Mouse (Mus musculus) embryo, embryonic 10.5 days (tissue): Measurements from ENCODE around the gene Banf2.
A peak's percentile ranks its signal among the peaks of the same experiment; 100 is the strongest.

Source experiments
- DNase-seq: peaks from one replicate; pipeline ENCODE4 v3.0.0-alpha.2; 2015; ENCODE audit warnings: low spot score

The Banf2 gene

GRCm38 (mm10) chr2:144101463-144101961 is 68.7 kb downstream of the Banf2 start:
- peak; percentile 34 for DNase-seq

GRCm38 (mm10) chr2:144107374-144107773 is 74.5 kb downstream of the Banf2 start:
- DNase-seq: no peak

- no peak for DNase-seq
Measured at GRCm38 (mm10) chr2:144107810-144108209, 75.0 kb downstream of the Banf2 start.

GRCm38 (mm10) chr2:144108376-144108775 is 75.5 kb downstream of the Banf2 start:
- no peak for DNase-seq

GRCm38 (mm10) chr2:144111966-144112365 is 79.1 kb downstream of the Banf2 start:
- DNase-seq: no peak

- DNase-seq: no peak
Measured at GRCm38 (mm10) chr2:144112666-144113065, 79.8 kb downstream of the Banf2 start.

GRCm38 (mm10) chr2:144118061-144118460 is 85.2 kb downstream of the Banf2 start:
- no peak for DNase-seq

GRCm38 (mm10) chr2:144120186-144120823 is 87.4 kb downstream of the Banf2 start:
- DNase-seq: no peak

- no peak for DNase-seq
Measured at GRCm38 (mm10) chr2:144122068-144122467, 89.2 kb downstream of the Banf2 start.
